Mouse (Mus musculus): ENCODE results near the gene Nlrp6.

The Nlrp6 gene

DNA sequence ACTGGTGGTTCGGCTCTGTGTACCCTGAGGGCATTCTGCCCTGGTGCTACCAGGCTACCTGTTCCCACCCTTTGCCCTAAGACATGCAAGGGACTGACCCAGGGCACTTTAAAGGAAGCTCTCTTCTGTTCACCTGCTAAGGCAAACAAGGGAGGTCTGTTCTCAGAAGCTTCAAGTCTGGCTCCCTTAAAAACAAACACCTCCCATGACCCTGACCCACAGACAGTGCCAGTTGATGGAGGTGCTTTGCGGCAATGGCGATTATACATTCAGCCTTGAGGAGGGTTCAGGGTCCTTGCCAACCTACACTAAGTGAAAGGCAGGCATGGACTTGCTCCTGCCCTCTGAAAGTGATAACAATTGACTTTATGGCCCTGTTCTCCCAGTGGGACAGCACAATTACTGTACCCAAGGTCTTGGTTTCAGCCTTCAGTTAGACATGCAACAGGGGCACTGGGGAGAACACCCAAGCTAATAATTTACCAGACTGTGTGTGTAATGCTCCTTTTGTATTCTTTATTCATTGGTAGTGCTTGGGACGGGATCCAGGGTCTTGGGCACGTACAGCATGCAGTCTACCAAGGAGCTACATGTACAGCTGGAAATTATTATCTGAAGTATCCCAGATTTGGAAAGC is 7.7 kb upstream of the Nlrp6 start:
- no peak for DNase-seq (ENCODE audit: low read depth, low spot score)

DNA sequence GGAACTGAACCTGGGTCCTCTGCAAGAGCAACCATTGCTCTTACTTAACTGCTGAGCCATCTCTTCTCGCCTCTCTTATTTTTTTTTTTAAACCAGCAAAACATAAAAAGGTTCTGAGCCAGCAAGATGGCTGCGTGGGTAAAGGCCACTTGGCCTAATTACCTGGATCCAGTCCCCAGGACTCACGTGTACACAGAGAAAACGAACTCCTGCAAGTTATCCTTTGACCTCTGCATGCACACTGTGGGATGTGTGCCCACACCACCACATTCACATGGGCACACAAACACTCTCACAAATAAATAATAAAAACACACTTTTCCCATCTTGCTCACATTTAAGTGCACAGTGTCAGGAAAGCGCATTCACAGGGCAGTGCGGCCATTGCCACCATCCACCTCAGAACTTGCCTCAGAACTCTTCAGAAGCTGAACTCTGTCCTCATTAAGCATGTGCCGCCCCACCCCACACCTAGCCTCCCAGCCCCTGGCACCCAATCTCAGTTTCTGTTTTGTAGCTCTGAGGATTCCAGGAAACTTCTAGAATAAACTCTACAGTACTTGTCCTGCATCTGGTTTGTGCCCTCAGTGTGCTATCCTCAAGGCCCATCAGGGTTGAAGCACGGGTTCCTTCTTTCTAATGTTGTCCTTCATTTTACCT is 6.5 kb upstream of the Nlrp6 start:
- DNase-seq (ENCODE audit: low read depth, low spot score) = no peak

DNA sequence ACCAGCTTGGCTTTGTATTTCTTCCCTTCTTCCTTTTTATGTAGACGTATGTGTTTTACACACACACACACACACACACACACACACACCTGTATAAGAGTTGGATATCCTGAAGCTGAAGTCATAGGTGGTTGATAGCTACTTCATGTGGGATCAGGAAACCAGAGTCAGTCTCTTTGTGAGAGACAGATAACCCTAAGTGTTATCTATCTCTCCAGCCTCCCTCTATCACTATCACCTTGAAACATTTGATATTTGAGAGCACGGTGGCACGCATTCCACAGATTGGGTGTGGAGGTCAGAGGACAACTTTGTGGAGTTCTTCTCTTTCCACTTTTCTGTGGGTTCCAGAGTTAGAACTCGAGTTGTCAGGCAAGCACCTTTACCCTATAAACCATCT is 791 bp upstream of the Nlrp6 start:
- no peak for DNase-seq (ENCODE audit: low read depth, low spot score)

DNA sequence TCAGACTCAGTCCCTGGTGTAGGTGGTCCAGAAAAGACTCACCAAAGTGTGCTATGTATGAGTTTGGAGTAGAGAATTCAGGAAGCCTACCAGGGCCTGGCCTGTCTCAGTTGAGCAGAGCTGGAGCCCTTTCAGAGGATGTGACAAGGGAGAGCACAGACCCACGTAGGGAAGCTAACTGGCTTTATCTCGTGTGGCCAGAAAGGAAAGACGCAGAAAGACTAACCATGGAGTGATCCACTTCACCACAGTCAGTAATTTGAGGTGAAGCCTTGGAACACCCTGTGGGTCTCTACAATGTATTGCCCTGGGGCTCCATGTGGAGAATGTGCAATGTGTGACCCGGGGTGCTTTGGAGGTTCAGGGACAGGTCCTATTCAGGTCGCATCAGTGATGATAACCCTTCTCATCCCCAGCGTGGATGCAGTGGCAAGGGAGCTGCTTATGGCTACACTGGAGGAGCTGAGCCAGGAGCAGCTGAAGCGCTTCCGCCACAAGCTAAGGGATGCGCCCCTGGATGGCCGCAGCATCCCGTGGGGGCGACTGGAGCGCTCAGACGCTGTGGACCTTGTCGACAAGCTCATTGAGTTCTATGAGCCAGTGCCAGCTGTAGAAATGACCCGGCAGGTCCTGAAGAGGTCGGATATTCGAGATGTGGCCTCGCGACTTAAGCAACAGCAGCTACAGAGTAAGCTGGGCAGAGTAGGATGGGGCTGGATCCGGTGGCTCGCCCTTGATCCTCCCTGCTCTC is 698 bp downstream of the Nlrp6 start:
- DNase-seq (ENCODE audit: low read depth, low spot score) = no peak

DNA sequence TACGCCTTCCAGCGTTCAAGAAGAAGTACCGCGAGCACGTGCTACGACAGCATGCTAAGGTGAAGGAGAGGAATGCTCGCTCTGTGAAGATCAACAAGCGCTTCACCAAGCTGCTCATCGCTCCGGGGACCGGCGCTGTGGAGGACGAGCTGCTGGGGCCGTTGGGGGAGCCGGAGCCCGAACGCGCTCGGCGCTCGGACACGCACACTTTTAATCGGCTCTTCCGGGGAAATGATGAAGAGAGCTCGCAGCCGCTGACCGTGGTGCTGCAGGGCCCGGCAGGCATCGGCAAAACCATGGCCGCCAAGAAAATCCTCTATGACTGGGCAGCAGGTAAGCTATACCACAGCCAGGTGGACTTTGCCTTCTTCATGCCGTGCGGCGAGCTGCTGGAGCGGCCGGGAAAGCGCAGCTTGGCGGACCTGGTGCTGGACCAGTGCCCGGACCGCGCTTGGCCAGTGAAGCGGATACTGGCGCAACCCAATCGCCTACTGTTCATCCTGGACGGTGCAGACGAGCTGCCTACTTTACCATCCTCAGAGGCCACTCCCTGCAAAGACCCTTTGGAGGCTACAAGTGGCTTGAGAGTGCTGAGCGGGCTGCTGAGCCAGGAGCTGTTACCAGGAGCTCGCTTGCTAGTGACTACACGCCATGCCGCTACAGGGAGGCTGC is 1.8 kb downstream of the Nlrp6 start:
- no peak for DNase-seq (ENCODE audit: low read depth, low spot score)

DNA sequence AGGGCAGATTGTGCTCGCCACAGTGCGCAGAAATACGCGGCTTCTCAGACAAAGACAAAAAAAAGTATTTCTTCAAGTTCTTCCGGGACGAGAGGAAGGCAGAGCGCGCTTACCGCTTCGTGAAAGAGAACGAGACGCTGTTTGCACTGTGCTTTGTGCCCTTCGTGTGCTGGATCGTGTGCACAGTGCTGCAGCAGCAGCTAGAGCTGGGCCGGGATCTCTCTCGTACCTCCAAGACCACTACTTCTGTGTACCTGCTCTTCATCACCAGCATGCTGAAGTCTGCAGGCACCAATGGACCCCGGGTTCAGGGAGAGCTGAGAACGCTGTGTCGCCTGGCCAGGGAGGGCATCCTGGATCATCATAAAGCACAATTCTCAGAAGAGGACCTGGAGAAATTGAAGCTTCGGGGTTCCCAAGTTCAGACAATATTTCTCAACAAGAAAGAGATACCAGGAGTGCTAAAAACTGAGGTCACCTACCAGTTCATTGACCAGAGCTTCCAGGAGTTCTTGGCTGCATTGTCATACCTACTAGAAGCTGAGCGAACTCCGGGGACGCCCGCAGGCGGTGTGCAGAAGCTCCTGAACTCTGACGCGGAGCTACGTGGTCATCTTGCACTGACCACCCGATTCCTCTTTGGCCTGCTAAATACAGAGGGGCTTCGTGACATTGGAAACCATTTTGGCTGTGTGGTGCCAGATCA is 2.5 kb downstream of the Nlrp6 start:
- no peak for DNase-seq (ENCODE audit: low read depth, low spot score)

DNA sequence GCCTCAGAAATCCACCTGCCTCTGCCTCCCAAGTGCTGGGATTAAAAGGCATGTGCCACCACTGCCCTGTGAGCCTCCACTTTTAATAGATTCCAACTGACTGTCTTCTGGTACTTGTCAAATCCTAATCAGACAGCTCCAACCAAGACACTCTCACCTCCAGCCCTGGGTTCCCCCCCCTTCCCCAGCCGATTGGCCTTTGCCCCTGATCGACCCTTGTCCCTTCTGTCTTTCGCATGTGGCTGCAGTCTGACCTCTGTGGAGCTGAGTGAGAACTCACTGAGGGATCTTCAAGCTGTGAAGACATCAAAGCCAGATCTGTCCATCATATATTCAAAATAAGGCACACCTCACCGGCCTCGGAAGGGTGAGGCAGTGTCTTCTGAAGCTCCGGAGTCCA is 6.5 kb downstream of the Nlrp6 start:
- DNase-seq (ENCODE audit: low read depth, low spot score) = no peak

DNA sequence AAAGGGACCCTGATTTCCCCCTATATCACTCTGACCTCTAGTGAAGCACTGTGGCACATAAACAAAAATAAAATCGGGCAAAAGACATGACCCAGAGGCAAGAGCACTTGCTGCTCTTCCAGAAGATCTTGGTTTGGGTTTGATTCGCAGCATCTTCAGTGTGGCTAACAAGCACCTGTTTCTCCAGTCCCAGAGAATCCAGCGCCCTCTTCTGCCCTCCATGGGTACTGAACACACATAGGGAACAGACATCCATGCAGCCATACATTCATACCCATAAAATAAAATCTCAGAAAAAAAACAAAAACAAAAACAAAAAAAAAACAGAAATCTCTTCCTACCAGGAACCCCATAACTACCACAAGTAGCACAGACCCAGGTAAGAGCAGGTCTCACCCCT is 17.7 kb downstream of the Nlrp6 start:
- no peak for DNase-seq (ENCODE audit: low read depth, low spot score)

DNA sequence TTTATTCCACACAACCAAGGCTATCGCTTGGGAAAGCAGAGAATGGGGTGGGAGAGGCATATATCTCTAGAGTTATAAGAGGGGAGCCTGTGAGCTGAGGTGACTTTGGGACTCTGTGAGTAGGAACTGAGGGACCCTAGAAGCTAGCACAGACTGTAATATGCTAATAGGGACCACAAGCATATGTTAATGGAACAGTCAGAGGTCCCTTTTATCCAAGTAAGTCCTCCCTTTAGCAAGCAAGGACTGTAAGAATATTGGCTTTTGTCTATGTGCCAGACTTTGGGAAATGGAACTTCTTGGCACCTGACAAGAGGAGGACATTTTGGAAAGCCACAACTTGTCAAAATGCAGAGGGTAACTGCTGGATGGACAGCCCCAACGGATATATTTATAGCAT is 18.2 kb downstream of the Nlrp6 start:
- no peak for DNase-seq (ENCODE audit: low read depth, low spot score)

DNA sequence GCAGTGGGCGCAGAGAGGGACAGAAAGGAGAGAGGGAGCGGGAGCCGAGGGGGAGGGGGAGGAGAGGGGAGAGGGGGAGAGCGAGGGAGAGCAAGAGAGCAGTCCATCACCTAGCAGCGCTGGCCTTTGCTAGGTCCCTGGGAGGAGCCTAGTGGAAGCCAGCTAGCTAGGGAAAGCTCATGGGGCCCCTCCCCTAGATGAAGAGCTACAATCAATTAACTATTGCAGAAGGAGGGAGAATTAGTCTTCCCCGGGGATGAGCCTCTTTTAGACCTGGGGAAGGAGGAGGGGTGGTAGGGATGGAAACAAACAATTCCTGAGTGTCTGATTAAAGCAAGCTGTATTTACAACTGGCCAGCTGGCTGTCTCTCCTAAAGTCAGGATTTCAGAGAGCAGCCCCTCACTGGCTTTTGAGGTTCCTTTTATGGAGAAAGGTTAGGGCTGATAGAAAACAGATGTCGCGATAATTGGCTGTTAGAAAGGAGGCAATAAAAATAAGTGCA is 19.0 kb downstream of the Nlrp6 start:
- peak; percentile 46 for DNase-seq (ENCODE audit: low read depth, low spot score)

DNA sequence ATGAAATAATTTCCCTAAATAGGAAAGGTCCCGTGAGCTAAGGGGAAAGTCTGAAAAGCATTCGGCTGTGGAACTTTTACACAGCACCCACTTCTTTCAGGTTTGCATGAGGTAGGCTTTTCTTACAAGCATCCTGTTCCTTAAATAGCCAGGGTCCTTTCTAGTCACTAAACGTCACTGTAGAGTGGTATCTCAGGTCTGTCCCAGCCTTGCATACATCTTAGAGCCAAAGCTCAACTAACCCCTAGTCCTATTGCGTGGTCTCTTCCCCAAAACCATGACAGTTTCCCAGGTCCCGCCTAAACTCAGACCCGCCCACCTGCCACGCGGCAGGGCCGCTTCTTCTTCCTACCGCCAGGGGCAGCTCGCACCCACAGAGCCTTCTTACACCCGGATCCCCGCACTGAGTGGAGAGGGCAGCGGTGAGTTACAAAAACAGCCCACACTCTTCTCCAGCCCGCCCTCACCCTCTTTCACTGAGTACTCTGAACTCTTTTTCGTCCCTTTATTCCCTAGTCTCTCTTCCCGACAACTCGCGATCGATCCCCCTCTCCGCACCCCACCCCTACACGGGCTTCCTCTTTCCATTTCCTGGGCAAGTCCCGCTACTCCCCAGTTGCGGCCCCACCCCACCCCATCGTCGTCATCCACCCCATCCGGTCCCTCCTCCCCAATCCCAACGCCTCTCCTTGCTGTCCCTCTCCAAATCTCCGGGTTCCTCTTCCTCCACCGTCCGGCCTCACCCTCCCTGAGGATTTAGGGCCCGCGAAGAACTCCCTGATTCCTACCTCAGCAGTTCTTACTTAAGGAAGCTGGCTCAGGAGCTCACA is 20.7 kb downstream of the Nlrp6 start, which contains the start of gene Pgghg:
TSS of gene Pgghg (plus strand) at position 170 of the 830 bp plus-strand sequence.
- DNase-seq (ENCODE audit: low read depth, low spot score) = peak; percentile 81

DNA sequence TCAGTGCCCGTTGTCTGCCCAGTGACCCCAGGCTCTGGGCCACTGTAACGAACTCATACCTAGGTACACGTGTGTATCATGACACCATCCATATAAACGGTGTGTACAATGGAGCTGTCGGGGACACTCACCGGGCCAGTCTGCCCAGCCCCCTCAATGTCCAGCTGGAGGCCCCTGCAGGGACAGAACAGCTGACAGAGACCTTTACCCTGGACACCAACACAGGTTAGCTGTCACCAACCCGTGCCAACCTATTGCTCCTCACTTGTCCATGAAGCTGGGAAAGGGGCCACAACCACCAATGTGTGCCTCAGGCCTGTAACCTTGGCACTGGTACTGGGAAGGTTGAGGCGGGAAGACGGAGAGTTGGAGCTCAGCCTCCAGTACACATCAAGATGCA is 21.6 kb downstream of the Nlrp6 start:
- no peak for DNase-seq (ENCODE audit: low read depth, low spot score)

DNA sequence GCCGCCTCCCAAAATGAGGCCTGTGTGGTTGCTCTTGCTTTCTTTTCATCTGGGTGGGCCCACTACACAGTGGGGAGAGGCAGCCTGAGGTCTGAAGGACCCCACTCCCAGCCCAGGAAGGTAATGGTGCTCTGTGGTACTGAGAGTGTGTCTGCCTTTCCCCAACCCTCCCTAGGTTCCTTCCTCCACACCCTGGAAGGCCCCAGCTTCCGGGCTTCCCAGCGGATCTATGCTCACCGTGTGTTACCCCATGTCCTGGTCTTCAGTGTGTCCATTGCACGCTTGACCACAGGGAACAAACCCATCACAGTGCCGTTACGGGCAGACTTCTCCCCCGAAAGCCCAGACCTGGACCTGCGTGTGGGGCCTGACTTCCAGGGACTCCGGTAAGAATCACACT is 22.1 kb downstream of the Nlrp6 start:
- no peak for DNase-seq (ENCODE audit: low read depth, low spot score)

DNA sequence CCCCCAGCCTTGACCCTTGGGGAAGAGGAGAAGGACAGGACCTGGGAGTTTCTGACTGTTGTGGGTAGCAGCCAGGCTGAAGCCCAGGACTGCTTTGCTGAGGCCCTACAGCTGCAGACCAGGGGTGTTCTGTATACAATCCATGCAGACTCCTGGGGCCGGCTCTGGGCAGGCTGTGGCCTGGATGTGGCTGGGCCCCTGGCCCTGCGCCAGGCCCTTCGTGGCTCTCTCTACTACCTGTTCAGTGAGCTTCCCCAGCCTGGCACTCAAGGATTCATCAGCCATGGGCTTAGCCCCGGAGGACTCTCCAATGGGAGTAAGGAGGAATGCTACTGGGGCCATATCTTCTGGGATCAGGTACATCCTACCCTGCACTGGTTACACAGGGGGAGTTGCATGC is 22.7 kb downstream of the Nlrp6 start:
- DNase-seq (ENCODE audit: low read depth, low spot score) = no peak

DNA sequence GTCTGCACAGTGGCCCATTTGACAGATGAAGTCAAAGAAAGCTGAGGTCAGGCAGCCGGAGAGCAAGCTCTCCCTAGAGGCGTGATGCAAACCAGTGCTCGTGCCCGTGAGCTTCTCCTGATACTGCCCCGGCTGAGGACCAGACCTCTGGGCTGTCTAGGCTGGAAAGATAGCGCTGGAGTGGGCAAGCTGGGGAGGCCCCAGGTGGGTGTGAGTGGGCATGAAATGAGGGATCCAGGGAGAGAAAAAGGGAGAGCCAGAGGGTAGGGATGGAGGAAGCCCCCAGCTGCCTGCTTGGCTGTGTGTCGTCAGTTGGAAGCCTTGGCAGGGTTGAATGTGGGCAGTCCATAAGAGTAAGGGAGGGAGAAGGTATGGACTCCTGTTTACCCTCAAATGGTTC is 23.5 kb downstream of the Nlrp6 start:
- DNase-seq (ENCODE audit: low read depth, low spot score) = no peak

DNA sequence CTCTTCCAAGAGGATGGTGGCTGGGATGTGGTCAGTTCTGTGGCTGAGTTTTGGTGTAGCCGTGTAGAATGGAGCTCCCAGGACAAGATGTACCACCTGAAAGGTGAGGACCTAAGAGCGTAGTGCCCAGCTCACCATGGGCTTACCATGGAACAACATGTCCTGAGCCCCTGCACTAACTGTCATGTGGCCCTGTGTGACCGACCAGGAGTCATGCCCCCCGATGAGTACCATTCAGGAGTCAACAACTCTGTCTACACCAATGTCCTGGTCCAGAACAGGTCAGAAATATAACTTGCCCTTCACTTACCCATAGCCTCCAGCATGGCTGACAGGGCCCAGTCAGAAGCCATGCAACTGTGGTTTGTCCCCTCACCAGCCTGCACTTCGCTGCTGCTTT is 24.5 kb downstream of the Nlrp6 start:
- no peak for DNase-seq (ENCODE audit: low read depth, low spot score)

DNA sequence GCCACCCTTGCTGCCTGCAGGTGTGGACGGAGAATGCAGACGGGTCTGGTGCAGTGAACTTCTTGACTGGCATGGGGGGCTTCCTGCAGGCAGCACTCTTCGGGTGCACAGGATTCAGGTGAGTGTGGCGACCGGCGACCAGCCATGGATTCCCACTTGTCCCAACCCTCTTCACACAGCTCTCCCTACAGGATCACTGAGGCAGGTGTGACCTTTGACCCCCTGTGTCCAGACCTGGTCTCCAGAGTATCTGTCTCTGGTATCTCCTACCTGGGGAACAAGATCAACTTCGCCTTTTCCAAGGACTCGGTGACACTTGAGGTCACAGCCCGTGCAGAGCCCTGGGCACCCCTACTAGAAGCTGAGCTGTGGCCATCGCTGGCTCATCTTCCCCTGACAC is 25.6 kb downstream of the Nlrp6 start:
- no peak for DNase-seq (ENCODE audit: low read depth, low spot score)

DNA sequence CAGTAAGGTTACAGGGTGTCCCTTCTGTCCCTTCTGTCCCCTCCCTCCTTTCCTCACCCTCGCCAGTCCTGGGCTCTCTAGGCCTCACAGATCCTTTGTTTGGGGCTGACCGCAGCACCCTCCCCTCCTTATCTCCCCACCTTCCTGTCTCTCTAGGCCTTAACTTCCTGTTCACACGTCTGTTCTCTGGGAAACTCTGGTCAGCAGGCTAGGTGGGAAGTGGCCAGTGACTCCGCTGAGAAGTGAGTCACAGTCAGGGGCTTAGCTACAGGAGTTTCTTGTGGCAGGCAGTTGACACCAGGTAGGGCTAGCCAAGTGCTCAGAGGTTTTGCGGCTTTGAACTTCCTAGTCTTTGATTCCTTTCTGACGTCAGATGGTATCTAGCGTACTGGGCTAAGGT is 26.3 kb downstream of the Nlrp6 start:
- DNase-seq (ENCODE audit: low read depth, low spot score) = no peak

DNA sequence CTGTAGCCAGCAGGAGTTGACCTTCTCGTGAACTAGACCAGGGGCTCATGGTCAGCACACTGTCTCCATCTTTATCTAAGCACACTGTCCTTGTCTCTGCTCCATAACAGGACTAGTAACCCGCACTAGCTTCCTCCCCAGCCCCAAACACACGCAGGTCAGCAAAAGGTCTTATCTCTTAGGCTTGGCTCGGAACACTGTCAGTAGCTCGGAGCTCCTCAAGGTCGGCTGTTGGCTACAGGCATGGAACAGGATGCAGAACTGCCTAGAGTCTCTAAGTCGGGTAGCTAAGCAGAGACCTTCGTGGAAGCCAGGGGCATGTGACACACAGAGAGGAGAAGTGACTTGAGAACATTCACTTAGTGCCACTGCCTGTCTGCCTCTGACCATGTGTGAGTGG is 27.5 kb downstream of the Nlrp6 start:
- DNase-seq (ENCODE audit: low read depth, low spot score) = no peak

DNA sequence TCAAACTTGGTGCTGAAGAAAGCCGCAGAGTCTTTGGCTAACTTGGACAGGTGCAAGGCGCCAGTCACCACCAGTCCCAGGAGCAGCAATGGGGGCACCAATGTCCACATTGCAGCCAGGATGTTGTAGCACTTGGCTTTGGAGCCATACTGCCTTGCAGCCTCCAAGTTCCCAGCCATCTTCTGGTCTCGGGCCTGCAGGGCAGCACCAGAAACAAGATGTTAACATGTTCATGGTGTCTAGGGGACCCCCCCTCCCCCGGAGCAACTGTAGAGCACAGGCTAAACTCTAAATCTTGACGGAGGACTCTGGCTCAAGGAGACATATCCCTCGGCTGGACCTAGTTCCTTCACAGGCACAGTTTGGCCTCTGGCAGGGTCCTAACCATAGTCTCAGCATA is 28.6 kb downstream of the Nlrp6 start:
- no peak for DNase-seq (ENCODE audit: low read depth, low spot score)

Data from embryo, embryonic 11.5 days (tissue).